Mouse (Mus musculus) ES-E14 (cell line): ENCODE measurements around the gene Dhcr24. TPM values are rescaled to one million over a fixed set of nuclear protein-coding genes. Genes with fewer than 3 reads are reported as not detected.

Experiments used
- DNase-seq: peaks from one replicate; pipeline ENCODE4 v3.0.0-alpha.2; 2013; ENCODE audit warnings: low read depth, low spot score
- H3K27ac ChIP-seq: 2 replicates; pipeline ENCODE4 v1.5.1; 2012; ENCODE audit warnings: low read depth, mild to moderate bottlenecking, low read length, moderate library complexity, mixed read lengths; ENCODE audit not compliant: poor library complexity, insufficient read depth, severe bottlenecking
- H3K36me3 ChIP-seq: 2 replicates; pipeline ENCODE4 v1.6.1; 2012; ENCODE audit warnings: mild to moderate bottlenecking, low read length, moderate library complexity, mixed read lengths; ENCODE audit not compliant: control insufficient read depth, poor library complexity, insufficient read depth, severe bottlenecking
- H3K4me1 ChIP-seq, 2 experiments: fragments of 150-350 bp in 1 of 2; sonication (generic) in 1 of 2; 2 replicates each; pipeline ENCODE4 v1.6.1; 2012; ENCODE audit warnings: low read length in 2 of 2, mild to moderate bottlenecking in 1 of 2, mixed read lengths in 1 of 2; ENCODE audit not compliant: control insufficient read depth in 2 of 2, insufficient read depth in 2 of 2, poor library complexity in 1 of 2
- H3K4me3 ChIP-seq, 2 experiments: fragments of 150-350 bp in 1 of 2; sonication (generic) in 1 of 2; 2 replicates each; pipeline ENCODE4 v1.5.1; 2012; ENCODE audit warnings: low read length in 2 of 2, low read depth in 1 of 2, mild to moderate bottlenecking in 1 of 2, mixed read lengths in 1 of 2; ENCODE audit not compliant: insufficient read depth in 1 of 2, poor library complexity in 1 of 2, severe bottlenecking in 1 of 2
- H3K9ac ChIP-seq: 2 replicates; pipeline ENCODE4 v1.6.1; 2012; ENCODE audit warnings: low read depth, mild to moderate bottlenecking, low read length, mixed read lengths; ENCODE audit not compliant: poor library complexity, insufficient read depth, severe bottlenecking
- H3K9me3 ChIP-seq: fragments of 150-350 bp; sonication (generic); 2 replicates; pipeline ENCODE4 v1.6.1; 2012; ENCODE audit warnings: low read depth, mild to moderate bottlenecking, low read length; ENCODE audit not compliant: control insufficient read depth, insufficient read depth
- CHD2 ChIP-seq: IDR thresholded peaks from 2 replicates; pipeline ENCODE4 v1.6.1; 2014; ENCODE audit warnings: mild to moderate bottlenecking, low read depth, low read length, inconsistent platforms
- HCFC1 ChIP-seq: IDR thresholded peaks from 2 replicates; pipeline ENCODE4 v1.6.1; 2012; ENCODE audit warnings: low read length, inconsistent platforms, borderline replicate concordance; ENCODE audit not compliant: insufficient read depth
- MAFK ChIP-seq: IDR thresholded peaks from 2 replicates; pipeline ENCODE4 v1.6.1; 2014; ENCODE audit warnings: mild to moderate bottlenecking, low read depth, low read length, inconsistent platforms; ENCODE audit not compliant: insufficient read depth
- ZC3H11A ChIP-seq: IDR thresholded peaks from 2 replicates; pipeline ENCODE4 v1.6.1; 2012; ENCODE audit warnings: low read depth, mild to moderate bottlenecking, inconsistent platforms, low read length, borderline replicate concordance
- ZNF384 ChIP-seq: IDR thresholded peaks from 2 replicates; pipeline ENCODE4 v1.6.1; 2012; ENCODE audit warnings: low read depth, low read length, inconsistent platforms
- in situ Hi-C, 2 experiments: fragments of 600-800 bp; cut with MboI; formaldehyde crosslinking; loops; one replicate each; pipeline ENCODE4 v1.15.1; 2025; ENCODE audit warnings: low sequenced_read_pairs in 2 of 2, inconsistent platforms in 1 of 2; ENCODE audit not compliant: unreplicated experiment in 2 of 2
- total RNA-seq: library from RNA; depleted of rRNA; stranded (reverse); fragments of 300-350 nt; gene quantifications from 2 replicates; pipeline ENCODE4 v1.2.3, GENCODE M21; 2012

The Dhcr24 gene
- total RNA-seq, 1 experiment: 223 TPM

DNA sequence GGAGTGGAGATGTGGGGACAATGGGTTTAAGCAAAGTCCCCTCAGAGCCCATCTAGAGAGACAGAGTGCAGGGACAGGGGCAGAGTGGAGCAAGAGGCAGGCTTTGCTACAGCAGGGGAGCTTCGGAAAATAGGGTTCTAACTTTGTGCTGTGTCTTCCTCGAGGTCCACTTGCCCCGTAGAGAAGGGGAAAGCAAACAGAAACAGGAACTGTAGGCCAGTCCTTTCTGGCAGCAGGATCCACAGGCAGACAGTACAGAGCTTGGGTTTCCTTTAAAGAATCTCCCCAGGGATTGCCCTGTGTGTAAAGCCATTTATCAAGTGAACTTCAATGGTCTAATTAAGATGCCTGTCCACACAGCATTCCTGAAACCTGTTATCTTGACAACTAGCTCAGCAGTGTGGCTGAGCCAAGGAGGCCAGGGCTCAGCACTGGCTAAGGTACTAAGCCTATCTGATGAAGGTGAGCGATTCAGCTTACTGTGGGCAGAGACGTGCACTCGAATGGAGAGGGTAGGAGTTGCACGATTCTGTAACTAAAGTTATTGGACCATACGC lies 14.9 kb upstream of the Dhcr24 start:
- H3K27ac ChIP-seq: no peak overlapping the region
- DNase-seq: no peak
- H3K9me3 ChIP-seq: no peaks in the 10 kb centered on the region
- no peak overlapping the region for H3K9ac ChIP-seq
- in situ Hi-C loops: no loop called here
- H3K4me1 ChIP-seq: no peaks in the 10 kb centered on the region
- H3K36me3 ChIP-seq: no peaks in the 10 kb centered on the region
- H3K4me3 ChIP-seq: no peak overlapping the region
- TF ChIP-seq HCFC1 (no peak), MAFK (no peak), ZNF384 (no peak), CHD2 (no peak), ZC3H11A (no peak)

DNA sequence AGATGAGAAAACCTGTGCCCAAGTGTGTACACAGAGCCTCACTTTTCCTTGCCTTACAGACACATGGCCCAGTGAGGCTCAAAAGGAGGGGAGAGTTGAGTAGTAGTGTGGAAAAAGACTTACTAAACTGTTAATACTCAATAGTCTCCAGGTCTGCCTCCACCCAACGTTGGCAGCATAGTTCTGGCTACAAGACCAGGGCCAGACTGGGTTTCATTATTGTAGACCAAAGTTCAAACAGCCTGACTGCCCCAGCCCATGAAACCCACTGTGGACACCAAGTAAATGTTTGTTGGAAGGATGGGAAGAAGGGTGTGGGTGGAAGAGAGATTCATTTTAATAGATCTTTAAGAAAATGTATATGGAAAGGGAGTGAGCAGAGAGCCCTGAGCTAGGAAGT lies 13.9 kb upstream of the Dhcr24 start:
- no peak for DNase-seq
- in situ Hi-C loops: no loop called here
- H3K4me1 ChIP-seq: no peaks in the 10 kb centered on the region
- no peak overlapping the region for H3K9ac ChIP-seq
- no peak overlapping the region for H3K4me3 ChIP-seq
- no peaks in the 10 kb centered on the region for H3K36me3 ChIP-seq
- H3K9me3 ChIP-seq: no peaks in the 10 kb centered on the region
- H3K27ac ChIP-seq: no peak overlapping the region
- TF ChIP-seq ZNF384 (no peak), CHD2 (no peak), MAFK (no peak), ZC3H11A (no peak), HCFC1 (no peak)

DNA sequence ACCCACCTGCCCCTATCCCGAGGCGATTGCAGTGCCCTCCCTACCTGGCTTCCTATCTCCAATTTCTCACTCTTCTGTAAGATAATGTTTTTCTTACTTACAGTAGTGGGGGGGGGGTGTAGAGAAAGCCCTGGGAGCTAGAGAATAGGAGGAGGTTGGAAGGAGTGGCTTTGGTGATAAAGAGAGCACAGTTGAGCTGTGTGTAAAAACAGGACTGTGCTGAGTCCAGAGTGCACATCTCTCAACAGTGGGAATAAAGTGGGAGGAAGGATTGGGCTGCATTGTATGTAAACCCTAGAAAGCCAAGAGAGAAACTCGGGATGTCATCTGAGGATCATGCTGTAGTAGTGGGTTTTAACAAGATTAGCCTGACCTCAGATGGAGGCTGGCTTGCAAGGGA lies 12.7 kb upstream of the Dhcr24 start:
- no peak overlapping the region for H3K4me3 ChIP-seq
- no peak overlapping the region for H3K27ac ChIP-seq
- no peaks in the 10 kb centered on the region for H3K36me3 ChIP-seq
- TF ChIP-seq CHD2: no peak
- no peak for TF ChIP-seq ZNF384
- H3K9ac ChIP-seq: no peak overlapping the region
- no peaks in the 10 kb centered on the region for H3K9me3 ChIP-seq
- no peaks in the 10 kb centered on the region for H3K4me1 ChIP-seq
- no peak for DNase-seq
- in situ Hi-C loops: no loop called here

DNA sequence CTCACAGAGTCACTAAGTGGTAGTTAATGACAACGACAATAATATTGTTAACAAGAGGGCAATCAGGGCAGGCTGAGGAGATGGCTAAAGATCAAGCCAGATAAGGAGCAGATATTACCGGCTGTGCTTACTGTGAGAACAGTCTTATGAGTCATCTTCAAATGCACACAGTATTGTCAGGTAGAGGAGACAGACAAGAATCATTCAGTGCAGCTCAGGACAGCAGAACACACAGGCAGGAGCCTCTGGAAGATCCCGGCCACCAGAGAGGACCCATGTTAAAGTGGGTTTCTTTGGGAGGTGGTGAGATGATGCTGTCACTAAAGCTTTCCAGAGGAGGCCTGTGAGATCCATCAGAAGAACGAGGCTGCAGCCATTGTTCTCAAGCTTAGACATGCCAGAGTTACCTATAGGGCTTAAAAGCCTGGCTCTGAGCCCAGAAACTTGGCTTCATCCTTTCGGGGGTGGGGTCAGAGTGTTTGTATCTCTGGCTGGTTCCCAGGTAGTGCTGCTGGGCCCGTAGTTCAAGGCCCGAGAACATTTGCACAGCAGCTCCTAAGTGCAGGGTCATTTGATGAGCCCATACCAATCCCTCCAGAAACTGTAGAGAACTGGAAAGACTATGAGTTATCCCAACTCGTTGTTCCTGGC lies 10.2 kb upstream of the Dhcr24 start:
- no peak for DNase-seq
- Histone ChIP-seq H3K4me3 (no peak overlapping the region), H3K36me3 (no peaks in the 10 kb centered on the region), H3K4me1 (no peaks in the 10 kb centered on the region), H3K27ac (no peak overlapping the region), H3K9me3 (no peaks in the 10 kb centered on the region), H3K9ac (no peak overlapping the region)
- in situ Hi-C loops: no loop called here
- TF ChIP-seq ZC3H11A (no peak), MAFK (no peak), CHD2 (no peak), HCFC1 (no peak), ZNF384 (no peak)
